Mouse (Mus musculus) retina, postnatal 1 day (tissue): ENCODE measurements around the gene Mta3.
A peak's percentile ranks its signal among the peaks of the same experiment; 100 is the strongest.
"Not testable (repeated sequence)": the region's sequence is repeated elsewhere in the genome, so short reads cannot be mapped to it uniquely, and the experiment has no call there.

Experiments used
- DNase-seq: peaks from one replicate; pipeline ENCODE4 v3.0.0-alpha.2; 2012

The Mta3 gene

DNA sequence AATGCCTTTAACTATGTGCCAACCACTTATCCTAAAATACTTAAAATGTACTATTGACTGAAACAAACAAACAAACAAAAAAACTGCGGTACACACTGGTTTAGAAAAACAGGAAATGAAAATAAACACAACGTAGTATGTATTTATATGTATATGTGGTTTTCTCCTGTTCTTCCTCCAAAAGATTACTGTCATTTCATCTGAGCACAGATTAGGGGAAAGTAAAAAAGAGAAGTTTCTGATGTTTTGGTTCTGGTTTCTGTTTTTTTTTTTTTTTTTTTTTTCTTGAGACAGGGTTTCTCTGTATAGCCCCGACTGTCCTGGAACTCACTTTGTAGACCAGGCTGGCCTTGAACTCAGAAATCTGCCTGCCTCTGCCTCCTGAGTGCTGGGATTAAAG, 3.6 kb downstream of the Mta3 start:
- DNase-seq: not testable (repeated sequence)

DNA sequence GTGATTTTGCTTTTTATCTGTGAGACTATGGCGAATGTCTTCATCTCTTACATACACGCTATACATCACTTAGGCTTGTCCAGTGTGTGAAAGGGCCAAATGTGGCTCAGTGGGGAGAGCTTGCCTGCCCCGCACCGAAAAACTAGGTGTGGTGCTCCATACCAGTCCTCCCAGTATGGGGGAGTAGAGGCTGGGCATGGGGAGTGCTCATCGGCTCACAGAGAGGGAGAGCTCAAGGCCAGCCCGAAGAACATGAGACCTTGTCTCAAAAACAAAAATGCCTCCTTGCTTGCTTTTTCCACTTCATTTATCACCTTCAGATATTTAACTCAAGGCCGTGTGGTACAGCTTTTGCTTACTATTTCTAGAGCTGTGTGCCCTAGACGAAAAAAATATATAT, 4.7 kb downstream of the Mta3 start:
- no peak for DNase-seq

DNA sequence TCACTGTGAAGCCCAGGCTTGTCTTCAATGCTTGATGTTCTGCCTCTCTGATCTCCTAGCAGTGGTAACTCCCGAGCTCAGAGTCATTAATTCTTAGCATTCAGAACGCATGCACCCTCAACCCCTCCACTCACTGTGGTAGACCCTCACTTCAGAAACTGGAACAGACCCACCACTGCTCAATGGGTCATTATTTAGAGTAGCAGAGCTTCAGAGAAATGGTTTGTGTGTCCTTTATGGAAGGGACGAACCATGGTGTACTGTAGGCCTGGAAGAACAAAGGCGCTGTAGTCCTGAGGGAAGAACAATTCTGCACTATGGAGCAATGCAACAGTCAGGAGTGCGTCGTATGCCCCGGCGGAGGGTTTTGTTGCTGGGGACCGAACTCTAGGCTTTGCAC, 6.4 kb downstream of the Mta3 start:
- DNase-seq: no peak

DNA sequence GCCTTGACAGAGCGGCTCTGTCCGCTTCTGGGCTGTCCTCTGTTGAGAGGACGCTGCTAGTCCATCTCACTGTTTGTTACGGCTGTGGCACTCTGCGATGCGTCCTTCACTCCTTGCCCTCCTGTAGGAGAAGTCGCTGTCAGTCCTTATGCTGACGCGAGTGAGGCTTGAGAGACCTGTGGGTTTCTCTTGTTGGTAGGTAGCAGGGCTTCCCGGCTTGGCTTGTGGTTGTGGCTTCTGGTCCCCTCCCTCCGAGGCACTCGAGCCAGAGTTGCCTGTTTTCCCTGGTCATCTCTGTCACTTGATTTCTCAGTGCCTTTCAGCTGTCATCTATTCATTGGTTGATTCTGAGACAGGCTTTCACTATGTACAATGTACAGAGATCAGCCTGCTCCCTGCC, 14.5 kb downstream of the Mta3 start:
- no peak for DNase-seq

DNA sequence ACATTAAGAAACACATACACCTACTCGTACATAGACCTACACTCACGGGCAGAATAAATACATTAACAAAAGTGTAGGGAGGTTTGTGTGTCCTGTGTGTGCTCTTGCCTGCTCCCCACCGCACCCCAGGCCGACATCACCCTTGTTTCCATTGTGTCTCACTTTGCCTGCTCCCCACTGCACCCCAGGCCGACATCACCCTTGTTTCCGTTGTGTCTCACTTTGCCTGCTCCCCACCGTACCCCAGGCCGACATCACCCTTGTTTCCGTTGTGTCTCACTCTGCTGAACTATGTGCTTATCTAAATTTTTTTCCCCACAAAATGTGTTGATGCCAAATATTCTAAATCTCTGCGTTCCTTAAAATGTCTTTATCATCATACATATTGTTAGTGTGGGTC, 15.2 kb downstream of the Mta3 start:
- DNase-seq: no peak

DNA sequence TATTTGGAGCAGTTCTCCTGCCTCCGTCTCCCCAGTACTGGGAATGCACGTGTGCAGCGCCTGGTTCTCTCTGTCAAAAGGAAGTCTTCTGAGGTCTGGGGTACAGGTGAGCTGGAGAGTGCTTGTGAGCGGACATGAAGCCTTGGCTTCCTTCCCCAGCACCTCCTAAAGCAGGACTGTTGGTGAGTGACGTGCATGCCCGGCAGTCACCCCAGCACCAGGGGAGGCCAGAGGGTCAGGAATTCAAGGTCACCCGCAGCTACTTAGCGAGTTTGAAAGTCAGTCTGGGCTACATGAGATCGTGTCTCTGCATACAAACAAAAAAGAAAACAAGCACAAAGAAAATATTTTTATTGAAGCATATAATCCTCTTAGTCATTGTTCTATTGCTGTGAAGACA, 17.1 kb downstream of the Mta3 start:
- DNase-seq: no peak

DNA sequence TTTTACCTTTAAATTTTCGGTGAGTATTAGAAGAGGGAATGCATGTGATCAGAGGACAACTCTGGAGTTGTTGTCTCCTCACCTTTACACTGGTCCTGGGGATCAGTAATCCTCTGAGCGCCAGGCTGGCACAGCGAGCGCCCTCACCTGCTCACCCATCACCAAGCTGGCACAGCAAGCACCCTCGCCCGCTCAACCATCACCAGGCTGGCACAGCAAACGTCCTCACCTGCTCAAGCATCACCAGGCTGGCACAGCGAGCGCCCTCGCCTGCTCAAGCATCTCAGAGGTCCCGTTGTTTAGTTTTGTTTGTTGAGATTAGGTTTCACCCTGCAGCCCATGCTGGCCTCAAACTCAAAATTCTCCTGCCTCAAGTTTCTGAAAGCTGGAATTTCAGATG, 20.5 kb downstream of the Mta3 start:
- DNase-seq: no peak

DNA sequence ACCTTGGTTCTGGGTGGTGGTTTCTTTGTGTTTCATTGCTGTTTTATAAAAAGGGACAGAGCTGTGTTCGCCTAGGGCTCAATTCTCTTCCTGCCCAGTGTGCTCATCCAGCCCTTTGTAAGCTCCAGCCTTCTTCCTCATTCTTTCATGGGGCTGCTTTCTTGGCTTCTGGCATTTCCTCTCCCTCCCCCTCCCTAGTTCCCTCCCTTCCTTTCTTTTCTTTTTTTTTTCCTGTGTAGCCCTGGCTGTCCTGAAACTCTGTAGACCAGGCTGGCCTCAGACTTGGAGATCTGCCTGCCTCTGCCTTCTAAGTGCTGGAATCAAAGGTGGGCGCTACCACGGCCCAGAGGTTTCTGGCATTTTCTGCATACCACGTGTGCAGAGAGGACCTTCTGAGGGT, 21.7 kb downstream of the Mta3 start:
- no peak for DNase-seq

DNA sequence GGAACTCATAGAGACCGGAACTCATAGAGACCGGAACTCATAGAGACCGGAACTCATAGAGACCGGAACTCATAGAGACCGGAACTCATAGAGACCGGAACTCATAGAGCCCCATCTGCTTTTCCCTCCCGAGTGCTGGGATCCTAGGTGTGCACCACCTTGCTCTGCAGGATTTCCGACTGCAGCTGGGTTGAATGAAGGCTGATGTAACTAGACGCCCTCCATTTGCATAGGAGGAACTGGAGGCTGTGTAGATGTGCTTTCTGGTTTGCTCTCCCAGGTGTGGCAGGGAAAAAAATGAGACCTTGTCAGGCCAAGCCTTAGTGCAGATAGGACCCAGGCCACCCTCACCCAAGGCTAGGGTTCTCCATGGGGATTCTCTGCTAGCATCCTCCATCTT, 23.1 kb downstream of the Mta3 start:
- no peak for DNase-seq

DNA sequence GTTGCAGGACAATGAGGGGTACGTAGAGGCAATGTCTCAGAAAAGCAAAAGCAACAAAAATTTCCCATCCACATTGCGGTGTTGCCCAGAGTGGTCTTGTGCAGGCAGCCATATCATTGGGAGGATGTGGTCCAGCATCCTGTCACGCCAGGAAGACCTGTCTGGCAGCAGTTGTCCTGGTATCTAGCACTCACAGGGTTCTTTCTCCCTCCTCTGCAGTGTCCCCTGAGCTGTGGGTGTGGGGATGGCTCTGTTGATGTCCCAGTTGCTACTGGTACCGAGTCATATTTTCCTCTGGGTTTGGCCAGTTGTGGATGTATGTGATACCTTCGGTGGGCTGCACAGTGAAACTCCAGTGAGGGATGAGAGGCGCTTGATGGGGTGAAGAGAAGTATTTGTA, 24.2 kb downstream of the Mta3 start:
- DNase-seq: no peak

DNA sequence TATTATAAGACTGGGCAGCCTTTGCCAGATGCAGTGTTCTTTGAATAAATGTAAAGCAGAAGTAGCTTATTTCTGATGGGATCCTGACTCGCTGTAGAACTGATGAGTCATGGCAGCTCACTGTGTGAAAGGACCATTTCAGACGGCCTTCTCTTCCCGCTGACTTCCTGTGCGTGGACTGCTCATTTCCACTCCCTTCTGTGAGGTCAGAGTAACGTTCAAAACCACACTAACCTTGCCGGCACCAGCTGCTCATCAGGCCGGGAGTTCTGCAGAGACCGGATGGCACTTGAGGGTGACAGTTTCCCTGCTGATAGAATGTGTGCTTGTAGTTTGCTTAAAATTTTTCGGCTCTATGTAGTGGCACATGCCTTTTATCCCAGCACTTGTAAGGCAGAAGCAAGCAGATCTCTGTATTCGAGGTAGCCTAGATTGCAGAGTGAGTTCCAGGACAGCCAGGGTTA, 26.2 kb downstream of the Mta3 start:
- peak; percentile 13 for DNase-seq

DNA sequence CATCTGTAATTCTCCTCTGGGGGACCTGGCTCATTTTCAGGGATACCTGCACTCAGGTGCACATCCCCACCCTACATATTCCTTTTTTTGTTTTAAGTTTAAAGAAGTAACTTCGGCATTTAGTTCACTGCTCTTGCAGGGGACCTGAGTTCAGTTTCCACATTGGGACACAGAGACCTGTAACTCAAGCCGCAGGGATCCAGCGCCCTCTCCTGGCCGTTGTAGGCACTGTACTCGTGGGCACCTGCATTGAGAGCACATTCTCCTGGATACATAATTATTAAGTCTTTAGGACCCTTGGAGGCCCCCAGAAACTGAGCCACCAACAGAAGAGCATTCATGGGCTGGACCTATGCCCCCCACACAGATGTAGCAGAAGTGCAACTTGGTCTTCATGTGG, 26.8 kb downstream of the Mta3 start:
- peak; percentile 46 for DNase-seq

DNA sequence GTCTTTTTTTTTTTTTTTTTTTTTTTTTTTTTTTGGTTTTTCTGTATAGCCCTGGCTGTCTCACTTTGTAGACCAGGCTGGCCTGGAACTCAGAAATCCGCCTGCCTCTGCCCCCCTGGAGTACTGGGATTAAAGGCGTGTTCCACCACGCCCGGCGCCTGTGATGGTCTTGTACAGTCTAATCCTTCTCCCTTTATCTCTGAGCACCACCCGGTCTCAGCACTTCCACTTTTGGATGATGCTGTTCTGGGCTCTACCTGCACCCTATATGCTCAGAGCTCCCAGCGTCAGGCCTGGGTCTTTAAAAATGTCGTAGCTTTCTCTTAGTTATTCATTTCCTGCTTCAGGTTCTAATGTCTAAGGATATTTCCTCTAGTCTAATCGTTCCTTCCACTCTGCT, 30.7 kb downstream of the Mta3 start:
- DNase-seq: no peak

DNA sequence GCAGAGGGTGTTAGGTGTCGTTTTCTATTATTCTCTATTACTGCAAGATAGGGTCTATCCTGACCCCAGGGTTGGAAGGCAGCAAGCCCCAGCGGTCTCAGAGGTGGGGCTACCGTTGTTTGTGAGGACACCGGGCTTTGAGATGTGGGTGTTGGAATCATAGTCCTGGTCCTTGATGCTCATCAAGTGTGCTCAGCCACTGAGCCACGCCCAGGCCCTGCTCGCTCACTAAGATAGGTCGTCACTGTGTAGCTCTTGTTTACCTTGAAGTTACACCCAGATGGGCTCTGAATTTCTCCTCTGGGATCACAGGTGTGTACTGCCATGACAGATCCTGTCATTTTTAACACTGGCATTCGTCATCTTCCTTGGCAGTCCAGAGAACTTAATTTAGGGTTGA, 31.8 kb downstream of the Mta3 start:
- no peak for DNase-seq

DNA sequence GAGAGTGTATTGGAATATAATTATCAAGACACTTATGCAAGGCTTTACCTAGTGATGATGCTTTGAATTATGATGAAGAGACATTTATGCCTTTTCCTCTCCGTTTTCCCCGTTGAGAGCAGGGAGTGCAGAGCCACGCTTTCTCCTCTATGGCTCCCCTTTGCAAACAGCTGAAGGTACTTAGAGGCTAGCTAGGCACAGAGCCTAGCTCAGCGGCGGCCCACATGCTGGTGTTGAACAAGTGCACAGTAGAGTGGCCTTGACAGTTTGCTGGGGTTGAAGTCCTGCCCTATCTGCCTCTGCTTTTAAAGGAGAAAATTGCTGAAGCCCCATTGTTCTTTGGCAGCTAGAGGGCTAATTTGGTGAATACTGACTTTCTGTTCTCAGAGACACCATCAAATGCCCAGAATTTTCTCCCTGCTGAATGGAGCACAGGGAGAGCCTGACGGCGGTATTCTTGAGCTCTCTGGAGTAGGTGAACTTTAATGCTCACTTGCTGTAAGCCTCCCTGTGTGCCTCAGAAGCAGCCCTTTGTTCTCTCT, 34.2 kb downstream of the Mta3 start:
- DNase-seq: peak; percentile 6

DNA sequence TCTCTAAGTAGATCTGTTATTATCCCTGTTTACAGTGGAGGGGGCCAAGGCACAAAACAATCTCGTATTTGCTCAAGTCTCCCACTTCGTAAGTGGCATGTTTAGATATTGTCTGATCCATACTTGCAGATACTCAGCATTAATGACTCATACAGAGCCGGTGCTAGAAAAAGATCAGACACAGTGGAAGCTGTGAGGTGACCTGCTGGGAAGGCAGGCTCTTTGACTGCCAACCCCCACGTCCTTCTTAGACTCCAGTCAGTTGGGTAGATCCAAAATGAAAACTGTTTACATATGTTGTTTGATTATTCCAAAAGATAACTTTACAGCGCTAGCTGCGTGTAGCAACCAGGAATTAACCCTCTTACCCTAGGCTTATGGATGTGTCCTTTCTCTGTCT, 35.3 kb downstream of the Mta3 start:
- DNase-seq: no peak

DNA sequence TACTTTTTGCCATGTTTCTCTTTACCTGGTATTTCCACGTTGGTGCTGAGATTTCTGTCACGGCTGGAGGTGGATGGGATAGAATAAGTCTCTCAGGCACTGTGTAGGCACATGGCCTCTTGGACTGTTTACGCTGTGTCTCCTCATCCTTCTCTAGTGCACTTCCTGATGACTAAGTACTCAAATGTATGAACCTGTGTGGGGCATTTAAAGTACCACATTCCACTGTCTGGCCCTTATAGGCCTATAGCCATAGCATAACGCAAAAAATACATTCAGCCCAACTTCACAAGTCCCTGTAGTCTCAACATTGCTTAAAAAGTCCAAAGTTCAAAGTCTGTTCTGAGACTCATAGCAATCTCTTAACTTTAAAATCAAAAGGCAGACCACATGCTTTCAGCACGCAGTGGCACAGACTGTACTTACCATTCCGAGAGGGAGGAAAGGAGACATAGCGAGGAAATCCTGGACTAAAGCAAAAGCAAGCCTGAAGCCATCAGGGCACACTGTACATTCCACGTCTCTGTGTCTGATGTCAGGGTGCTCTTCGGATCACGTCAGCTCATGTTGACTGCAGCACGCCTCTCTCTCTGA, 38.4 kb downstream of the Mta3 start:
- DNase-seq: no peak

DNA sequence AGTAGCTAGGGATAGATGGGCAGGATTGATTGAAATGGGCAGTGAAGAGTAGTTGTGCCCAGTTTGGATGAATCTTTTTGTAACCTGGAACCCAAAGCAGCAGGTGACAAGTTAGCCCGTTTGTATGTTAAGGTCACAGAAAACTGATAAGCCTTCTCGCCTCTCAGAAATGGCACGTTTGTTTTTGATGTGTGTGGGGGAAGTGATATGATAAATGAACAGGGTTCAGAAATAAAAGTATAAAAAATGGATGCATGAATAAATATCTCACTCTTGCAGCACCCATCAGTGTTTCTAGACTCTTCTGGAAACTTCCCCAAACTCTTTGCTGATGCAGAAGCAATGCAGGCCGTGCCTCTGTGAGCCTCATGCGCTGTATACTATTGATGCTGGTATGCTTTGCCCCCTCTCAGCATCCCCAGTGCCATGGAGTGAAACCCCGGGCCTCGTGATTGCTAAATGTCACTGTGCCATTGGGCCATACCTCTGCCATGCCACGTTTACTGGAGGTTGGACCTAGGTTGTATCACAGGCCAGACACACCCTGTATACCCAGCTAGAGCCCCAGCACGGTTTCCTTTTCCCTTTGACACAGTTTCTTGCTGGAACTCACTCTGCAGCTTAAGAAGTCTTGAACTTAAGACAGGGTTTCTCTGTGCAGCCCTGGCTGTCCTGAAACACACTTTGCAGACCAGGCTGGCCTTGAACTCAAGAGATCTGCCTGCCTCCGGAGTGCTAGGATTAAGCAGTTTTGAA, 41.6 kb downstream of the Mta3 start:
- DNase-seq: no peak

DNA sequence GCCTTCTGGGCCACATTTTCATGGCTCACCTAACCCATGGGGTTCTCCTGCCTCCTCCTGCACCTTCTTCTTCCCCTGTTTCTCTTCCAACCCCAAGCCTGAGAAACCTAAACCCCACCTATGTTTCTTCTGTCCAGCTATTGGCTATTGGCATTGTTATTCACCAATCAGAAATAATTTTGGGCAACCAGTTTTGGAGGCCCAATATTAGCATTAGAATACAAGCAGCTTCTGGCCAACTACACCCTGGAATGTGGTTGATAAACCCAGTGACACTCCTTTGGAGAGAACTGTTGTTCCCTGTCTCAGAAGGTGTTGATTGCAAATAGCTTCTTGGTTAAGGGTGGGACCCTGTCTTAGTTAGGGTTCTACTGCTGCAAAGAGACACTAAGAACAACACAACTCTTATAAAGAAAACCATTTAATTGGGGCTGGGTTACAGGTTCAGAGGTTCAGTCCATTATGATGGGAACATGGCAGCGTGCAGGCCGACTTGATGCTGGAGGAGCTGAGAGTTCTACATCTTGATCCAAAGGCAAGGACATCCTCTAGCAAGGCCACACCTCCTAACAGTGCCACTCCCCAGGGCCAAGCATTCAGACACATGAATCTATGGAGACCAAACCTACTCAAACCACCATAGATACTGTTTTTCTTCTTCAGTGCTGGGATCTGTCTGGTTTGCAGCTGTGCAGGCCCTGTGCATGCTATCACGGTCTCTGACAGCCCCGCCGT, 44.4 kb downstream of the Mta3 start:
- no peak for DNase-seq

DNA sequence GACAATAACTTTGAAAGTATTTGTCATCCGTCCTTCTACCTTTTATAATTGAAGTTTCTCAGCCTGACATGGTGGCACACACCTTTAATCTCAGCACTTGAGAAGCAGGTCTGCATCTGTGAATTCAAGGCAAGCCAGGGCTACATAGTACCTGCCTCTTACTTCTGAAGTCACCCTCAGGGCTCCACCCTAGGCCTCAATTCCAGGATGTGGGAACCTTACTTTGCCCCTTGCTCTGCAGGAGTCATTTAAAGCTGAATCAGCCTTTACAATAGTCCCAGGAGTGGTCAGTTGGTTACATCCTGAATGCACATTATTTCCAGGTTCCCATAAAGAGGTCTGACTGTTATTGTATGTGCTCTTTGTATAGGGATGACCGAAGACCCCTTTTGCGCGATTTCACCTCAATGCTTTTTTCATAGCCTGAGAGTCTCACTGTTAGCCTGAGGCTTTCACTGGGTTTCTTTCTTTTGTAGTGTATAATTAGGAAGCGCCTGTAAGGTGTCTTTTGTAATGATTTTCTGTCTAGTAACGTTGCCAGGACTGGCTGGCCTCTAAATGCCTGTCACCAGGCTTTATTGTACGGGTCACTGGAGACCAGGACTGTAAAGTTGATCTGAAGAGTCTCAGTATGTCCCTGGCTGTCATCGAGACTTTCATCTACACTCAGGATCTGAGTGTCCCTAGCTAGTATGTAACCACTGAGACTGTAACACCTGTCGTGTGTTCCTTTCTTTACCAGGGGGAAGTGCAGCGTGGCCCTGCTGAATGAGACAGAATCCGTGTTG, 47.3 kb downstream of the Mta3 start:
- DNase-seq: peak; percentile 37

DNA sequence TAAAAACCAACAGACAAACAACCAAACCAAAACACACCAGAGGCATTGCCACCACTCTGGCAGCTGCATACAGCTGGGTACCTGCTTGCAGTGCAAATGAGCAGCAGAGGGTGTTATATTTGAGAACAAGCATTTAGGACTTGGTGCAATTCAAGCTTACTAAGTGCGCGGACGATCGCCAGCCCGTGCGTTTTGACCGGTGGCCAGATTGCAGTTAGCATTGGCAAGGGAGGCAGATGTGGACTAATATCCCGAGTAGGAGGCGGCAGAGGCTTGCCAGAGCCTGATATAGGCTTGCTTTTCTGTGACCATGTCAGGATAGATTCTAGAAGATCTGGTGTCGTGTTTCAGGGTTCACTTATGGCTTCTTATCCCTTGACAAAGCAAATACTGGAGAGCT, 52.1 kb downstream of the Mta3 start:
- no peak for DNase-seq

DNA sequence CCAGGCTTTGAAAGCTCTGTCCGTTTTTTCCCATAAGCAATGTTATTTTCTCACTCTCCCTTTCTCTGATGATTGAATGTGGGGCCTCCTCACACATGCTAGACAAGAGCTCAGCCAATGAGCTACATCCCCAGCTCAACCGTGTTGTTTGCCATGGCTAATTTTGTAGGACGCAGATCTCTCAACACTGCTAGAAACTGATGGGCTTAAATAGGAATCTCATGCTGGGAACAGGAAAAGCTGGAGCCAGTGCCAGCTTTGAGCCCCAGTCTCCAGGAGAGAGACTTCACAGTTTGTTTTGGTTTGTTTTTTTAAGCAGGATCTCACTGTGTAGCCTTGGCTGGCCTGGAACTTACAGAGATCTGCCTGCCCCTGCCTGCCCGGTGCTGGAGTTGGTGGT, 53.6 kb downstream of the Mta3 start:
- DNase-seq: no peak

DNA sequence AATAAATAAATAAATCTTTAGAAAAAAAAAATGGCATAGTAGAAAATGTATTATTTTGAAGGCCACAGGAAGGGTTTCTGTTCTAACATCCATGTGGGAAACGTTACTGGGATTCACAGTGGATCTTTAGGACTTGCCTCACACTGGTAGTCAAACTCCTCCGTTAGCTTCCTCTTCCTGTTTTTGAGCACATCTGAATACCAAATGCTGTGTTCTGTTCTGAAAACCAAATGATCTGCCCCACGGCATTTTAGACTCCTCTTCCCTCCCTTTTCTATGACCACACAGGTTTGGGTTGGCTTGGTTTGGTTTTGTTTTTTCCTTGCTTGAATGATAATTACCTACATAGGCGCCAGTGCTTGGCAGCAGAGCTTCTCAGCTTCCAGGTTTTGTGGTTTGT, 58.6 kb downstream of the Mta3 start:
- DNase-seq: no peak
